Mouse (Mus musculus): ENCODE results near the gene Rnf220. TPM values are rescaled to one million over a fixed set of nuclear protein-coding genes. Genes with fewer than 3 reads are reported as not detected.

Gene Rnf220
- total and polyA plus RNA-seq, 3 experiments = 64.4 to 117 (median 86.8) TPM

DNA sequence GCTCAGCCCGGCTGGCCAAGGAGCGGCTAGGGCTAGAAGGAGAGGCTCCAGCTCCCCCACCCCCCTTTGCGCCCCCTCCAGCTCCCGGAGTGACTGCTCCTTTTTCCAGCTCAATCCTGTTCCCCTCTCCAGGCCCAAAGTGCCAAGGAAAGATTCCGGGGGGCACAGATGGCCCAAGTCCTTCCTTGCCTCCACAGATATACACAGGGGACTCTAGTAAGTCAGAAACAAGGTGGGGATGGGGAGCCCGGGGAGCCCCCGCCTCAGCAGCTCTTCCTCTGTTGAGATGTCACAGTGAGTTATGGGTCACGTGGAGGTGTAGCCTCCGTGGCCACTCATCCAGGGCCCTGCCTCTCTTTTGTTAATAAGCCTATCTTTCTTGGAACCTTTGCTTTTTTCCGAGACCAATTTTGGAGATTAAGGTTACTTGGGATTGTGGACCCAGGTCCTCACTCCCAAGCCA, 122.7 kb downstream of the Rnf220 start:
- H3K4me1 ChIP-seq (ENCODE audit: control insufficient read depth in 1 of 2, insufficient read depth in 2 of 2) = peaks cover 0 to 15% of the 10 kb centered on the region in 2 experiments; a peak in 2 of 4 replicates
- no peaks in the 10 kb centered on the region for H3K79me2 ChIP-seq (replicated peaks; ENCODE audit: control insufficient read depth, extremely low read depth, insufficient read depth, poor library complexity, severe bottlenecking)
- no peak for TF ChIP-seq RCOR1 (conservative IDR thresholded peaks at IDR 0.05; ENCODE audit: low read depth, low read length)
- TF ChIP-seq MAX (IDR thresholded peaks at IDR 0.05; ENCODE audit: low read length) = no peak
- TF ChIP-seq POLR2AphosphoS2 (IDR thresholded peaks at IDR 0.05; ENCODE audit: low read depth, low read length) = no peak
- TF ChIP-seq NELFE (IDR thresholded peaks at IDR 0.05; ENCODE audit: low read depth, low read length) = no peak
- TF ChIP-seq JUND (conservative IDR thresholded peaks at IDR 0.05; ENCODE audit: low read depth, low read length) = no peak
- no peak for TF ChIP-seq USF2 (conservative IDR thresholded peaks at IDR 0.05; ENCODE audit: low read depth, low read length)
- TF ChIP-seq CTCF (conservative IDR thresholded peaks at IDR 0.05 in 1 of 2, IDR thresholded peaks at IDR 0.05 in 1 of 2; ENCODE audit: low read depth in 2 of 2, low read length in 2 of 2) = no peak
- TF ChIP-seq ZMIZ1 (IDR thresholded peaks at IDR 0.05; ENCODE audit: low read depth, low read length) = no peak
- TF ChIP-seq E2F4 (IDR thresholded peaks at IDR 0.05; ENCODE audit: insufficient replicate concordance, low read depth, low read length) = no peak
- TF ChIP-seq MYC (IDR thresholded peaks at IDR 0.05; ENCODE audit: low read depth, low read length) = no peak
- TF ChIP-seq KAT2A (IDR thresholded peaks at IDR 0.05; ENCODE audit: insufficient replicate concordance, low read length) = no peak
- TF ChIP-seq USF1 (IDR thresholded peaks at IDR 0.05; ENCODE audit: low read depth, low read length) = no peak
- in situ Hi-C loops (cut with MboI; ENCODE audit: low pct_ligation_motif_present, low pct_unique_long_range_greater_than_20kb, low sequenced_read_pairs) (no loop called here), dilution Hi-C loops (cut with MboI; ENCODE audit: extremely low pct_ligation_motif_present, extremely low pct_unique_long_range_greater_than_20kb, low sequenced_read_pairs) (no loop called here)
- H3K27ac ChIP-seq (ENCODE audit: insufficient read depth, low read depth) = no peak overlapping the region
- H3K9me3 ChIP-seq (replicated peaks; ENCODE audit: low read length) = no peaks in the 10 kb centered on the region
- DNase-seq (ENCODE audit: extremely low read depth) = no peak
- no peak overlapping the region for H3K9ac ChIP-seq (ENCODE audit: insufficient read depth, low read depth)
- H3K4me2 ChIP-seq (ENCODE audit: insufficient read depth, low read depth, poor library complexity, severe bottlenecking) = no peak overlapping the region
- no peaks in the 10 kb centered on the region for H3K36me3 ChIP-seq (replicated peaks in 1 of 2; ENCODE audit: control insufficient read depth in 1 of 2, insufficient read depth in 1 of 2, low read length in 1 of 2)
- no peak overlapping the region for H3K4me3 ChIP-seq (replicated peaks in 1 of 3; ENCODE audit: low read depth in 2 of 3, low read length in 2 of 3, poor library complexity in 1 of 3)
- peaks cover 1% of the 10 kb centered on the region for H3K27me3 ChIP-seq (replicated peaks)

DNA sequence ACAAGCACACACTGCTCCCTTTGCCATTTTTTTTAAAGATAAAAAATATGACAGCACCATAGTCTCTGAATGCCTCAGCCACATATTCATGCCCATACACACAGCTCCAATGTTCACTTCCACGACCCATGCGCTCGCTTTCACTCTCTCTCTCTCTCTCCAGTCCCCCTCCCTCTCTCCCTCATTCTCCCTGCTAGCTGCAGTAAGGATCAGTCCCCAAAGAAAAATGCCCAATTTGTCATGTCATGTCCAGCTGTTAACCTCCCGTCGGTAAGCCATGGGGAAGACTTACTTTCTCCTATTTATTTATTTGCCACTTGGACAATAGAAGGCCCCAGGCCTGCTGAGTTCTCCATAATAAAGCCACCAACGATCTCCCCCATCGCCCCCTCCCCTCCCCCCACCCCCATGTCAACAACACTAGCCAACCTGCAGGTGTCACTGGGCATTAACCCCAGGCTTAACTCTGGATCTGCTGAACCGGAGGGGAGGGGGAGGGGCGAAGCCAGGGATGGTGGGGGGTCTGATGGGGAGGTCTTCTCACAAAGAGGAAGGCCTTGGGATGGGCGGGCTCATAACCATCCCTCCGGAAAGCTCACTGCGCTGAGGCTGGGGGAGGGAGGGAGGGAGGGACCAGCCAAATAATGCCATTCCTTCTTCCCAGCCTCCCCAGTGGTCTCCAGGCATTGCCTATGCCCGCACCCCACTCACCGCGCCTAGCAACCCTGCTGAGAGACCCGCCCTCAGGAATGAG, 123.4 kb downstream of the Rnf220 start:
- Histone ChIP-seq H3K9ac (ENCODE audit: insufficient read depth, low read depth) (no peak overlapping the region), H3K27me3 (replicated peaks) (peaks cover 1% of the 10 kb centered on the region), H3K27ac (ENCODE audit: insufficient read depth, low read depth) (no peak overlapping the region), H3K36me3 (replicated peaks in 1 of 2; ENCODE audit: control insufficient read depth in 1 of 2, insufficient read depth in 1 of 2, low read length in 1 of 2) (no peaks in the 10 kb centered on the region), H3K4me1 (ENCODE audit: control insufficient read depth in 1 of 2, insufficient read depth in 2 of 2) (peaks cover 0 to 15% of the 10 kb centered on the region in 2 experiments; a peak in 2 of 4 replicates), H3K79me2 (replicated peaks; ENCODE audit: control insufficient read depth, extremely low read depth, insufficient read depth, poor library complexity, severe bottlenecking) (no peaks in the 10 kb centered on the region), H3K4me2 (ENCODE audit: insufficient read depth, low read depth, poor library complexity, severe bottlenecking) (no peak overlapping the region), H3K4me3 (replicated peaks in 1 of 3; ENCODE audit: low read depth in 2 of 3, low read length in 2 of 3, poor library complexity in 1 of 3) (no peak overlapping the region), H3K9me3 (replicated peaks; ENCODE audit: low read length) (no peaks in the 10 kb centered on the region)
- TF ChIP-seq MXI1 (IDR thresholded peaks at IDR 0.05; ENCODE audit: low read depth, low read length) (no peak), ETS1 (conservative IDR thresholded peaks at IDR 0.05; ENCODE audit: low read depth, low read length) (no peak), MAX (IDR thresholded peaks at IDR 0.05; ENCODE audit: low read length) (no peak), IRF4 (IDR thresholded peaks at IDR 0.05; ENCODE audit: low read depth, low read length) (no peak), PAX5 (IDR thresholded peaks at IDR 0.05; ENCODE audit: low read length) (no peak), ZKSCAN1 (IDR thresholded peaks at IDR 0.05; ENCODE audit: borderline replicate concordance, low read depth, low read length) (no peak), JUN (IDR thresholded peaks at IDR 0.05; ENCODE audit: insufficient read depth, low read depth, low read length) (no peak), NRF1 (IDR thresholded peaks at IDR 0.05; ENCODE audit: low read depth, low read length) (no peak), ZNF384 (IDR thresholded peaks at IDR 0.05; ENCODE audit: low read depth, low read length) (no peak), GABPA (IDR thresholded peaks at IDR 0.05; ENCODE audit: insufficient replicate concordance, low read depth, low read length) (no peak), RAD21 (IDR thresholded peaks at IDR 0.05; ENCODE audit: low read depth, low read length) (no peak), MEF2A (IDR thresholded peaks at IDR 0.05; ENCODE audit: borderline replicate concordance, low read depth, low read length) (no peak), POLR2A (IDR thresholded peaks at IDR 0.05; ENCODE audit: low read depth, low read length) (no peak), UBTF (IDR thresholded peaks at IDR 0.05; ENCODE audit: low read depth, low read length) (no peak), HCFC1 (IDR thresholded peaks at IDR 0.05; ENCODE audit: low read depth, low read length) (no peak), ZC3H11A (IDR thresholded peaks at IDR 0.05; ENCODE audit: low read depth, low read length) (no peak), NELFE (IDR thresholded peaks at IDR 0.05; ENCODE audit: low read depth, low read length) (no peak), POLR2AphosphoS2 (IDR thresholded peaks at IDR 0.05; ENCODE audit: low read depth, low read length) (no peak)
- DNase-seq (ENCODE audit: extremely low read depth) = no peak
- dilution Hi-C loops (cut with MboI; ENCODE audit: extremely low pct_ligation_motif_present, extremely low pct_unique_long_range_greater_than_20kb, low sequenced_read_pairs) (no loop called here), in situ Hi-C loops (cut with MboI; ENCODE audit: low pct_ligation_motif_present, low pct_unique_long_range_greater_than_20kb, low sequenced_read_pairs) (no loop called here)

Measured in CH12.LX (cell line).